ENCODE assay signal across 10 mouse cellular contexts in genomic region chr10:127437354-127438113, GRCm38 (mm10).
"Had no signal": no experiment of that assay in that cellular context is flagged by ENCODE, and none has a peak within 500 bp of the region (broad histone marks: within the 10 kb centered on the region; RNA-seq: fewer than 3 reads in every experiment).

No protein-coding gene starts in this region.

- H3K27me3 ChIP-seq: intestine, embryonic 15.5 days; limb, embryonic 13.5 days; midbrain, embryonic 12.5 days had no signal

- H3K9me3 ChIP-seq: intestine, embryonic 15.5 days; limb, embryonic 13.5 days; midbrain, embryonic 12.5 days had no signal

- DNase-seq: kidney, adult 18-20 months; kidney, postnatal 10 days; kidney, postnatal 4 days; left cerebral cortex, postnatal 4 days; lung, adult 18-20 months; right cerebral cortex, postnatal 14 days; thymus, postnatal 4 days had no signal

- H3K4me2 ChIP-seq: intestine, embryonic 15.5 days; limb, embryonic 13.5 days; midbrain, embryonic 12.5 days had no signal

- H3K36me3 ChIP-seq: intestine, embryonic 15.5 days; midbrain, embryonic 12.5 days had no signal

- H3K4me3 ChIP-seq: intestine, embryonic 15.5 days; limb, embryonic 13.5 days; midbrain, embryonic 12.5 days had no signal

- H3K4me1 ChIP-seq: intestine, embryonic 15.5 days; limb, embryonic 13.5 days; midbrain, embryonic 12.5 days had no signal

- H3K27ac ChIP-seq: intestine, embryonic 15.5 days; limb, embryonic 13.5 days; midbrain, embryonic 12.5 days had no signal

- ATAC-seq: intestine, embryonic 15.5 days had no signal

- H3K9ac ChIP-seq: intestine, embryonic 15.5 days; limb, embryonic 13.5 days; midbrain, embryonic 12.5 days had no signal
